Mouse (Mus musculus) neural tube, embryonic 15.5 days (tissue): ENCODE measurements around the gene OR5BS1P. TPM values are rescaled to one million over a fixed set of nuclear protein-coding genes. Genes with fewer than 3 reads are reported as not detected.

Source experiments
- ATAC-seq: fragments of 200-750 bp; cut with Nextera tagmentation; 2 replicates; pipeline ENCODE4 v1.8.0; 2017; ENCODE audit warnings: mild to moderate bottlenecking, moderate TSS enrichment, moderate library complexity; ENCODE audit not compliant: low FRiP score
- H3K27ac ChIP-seq: fragments of 300-500 bp; sonication (generic); replicated peaks from 2 replicates; pipeline ENCODE4 v1.5.1; 2015; ENCODE audit warnings: mild to moderate bottlenecking, inconsistent platforms
- H3K27me3 ChIP-seq: fragments of 300-500 bp; sonication (generic); replicated peaks from 2 replicates; pipeline ENCODE4 v1.6.1; 2015; ENCODE audit warnings: inconsistent platforms
- H3K36me3 ChIP-seq: fragments of 300-500 bp; sonication (generic); 2 replicates; pipeline ENCODE4 v1.6.1; 2015; ENCODE audit warnings: inconsistent platforms
- H3K4me1 ChIP-seq: fragments of 300-500 bp; sonication (generic); 2 replicates; pipeline ENCODE4 v1.6.1; 2015; ENCODE audit warnings: inconsistent platforms
- H3K4me2 ChIP-seq: fragments of 300-500 bp; sonication (generic); 2 replicates; pipeline ENCODE4 v1.6.1; 2015; ENCODE audit warnings: inconsistent platforms, mild to moderate bottlenecking, moderate library complexity
- H3K4me3 ChIP-seq: fragments of 300-500 bp; sonication (generic); replicated peaks from 2 replicates; pipeline ENCODE4 v1.5.1; 2015; ENCODE audit warnings: mild to moderate bottlenecking, inconsistent platforms
- H3K9ac ChIP-seq: fragments of 300-500 bp; sonication (generic); replicated peaks from 2 replicates; pipeline ENCODE4 v1.6.1; 2015; ENCODE audit warnings: mild to moderate bottlenecking, inconsistent platforms
- H3K9me3 ChIP-seq: fragments of 300-500 bp; sonication (generic); replicated peaks from 2 replicates; pipeline ENCODE4 v1.6.1; 2016; ENCODE audit warnings: inconsistent platforms
- WGBS: fragments of 180-500 bp; shearing (Covaris S2); methylation state at CpG from one replicate; pipeline ENCODE4 v1.1.7; 2015; ENCODE audit warnings: mixed read lengths; 5-methylcytosine and 5-hydroxymethylcytosine counted together
- microRNA-seq: library from miRNA; unstranded; fragments of <30 nt; microRNA quantifications from one replicate; pipeline ENCODE4, GENCODE M21; 2017
- polyA plus RNA-seq: library from polyadenylated mRNA; unstranded; fragments of >200 nt; fragmentation: Nextera tagmentation; extraction: Ambion mirVana; gene quantifications from 2 replicates; pipeline ENCODE4 v1.2.1, GENCODE M21; 2015

OR5BS1P gene
- polyA plus RNA-seq, 1 experiment from 2014 or later: not detected

DNA sequence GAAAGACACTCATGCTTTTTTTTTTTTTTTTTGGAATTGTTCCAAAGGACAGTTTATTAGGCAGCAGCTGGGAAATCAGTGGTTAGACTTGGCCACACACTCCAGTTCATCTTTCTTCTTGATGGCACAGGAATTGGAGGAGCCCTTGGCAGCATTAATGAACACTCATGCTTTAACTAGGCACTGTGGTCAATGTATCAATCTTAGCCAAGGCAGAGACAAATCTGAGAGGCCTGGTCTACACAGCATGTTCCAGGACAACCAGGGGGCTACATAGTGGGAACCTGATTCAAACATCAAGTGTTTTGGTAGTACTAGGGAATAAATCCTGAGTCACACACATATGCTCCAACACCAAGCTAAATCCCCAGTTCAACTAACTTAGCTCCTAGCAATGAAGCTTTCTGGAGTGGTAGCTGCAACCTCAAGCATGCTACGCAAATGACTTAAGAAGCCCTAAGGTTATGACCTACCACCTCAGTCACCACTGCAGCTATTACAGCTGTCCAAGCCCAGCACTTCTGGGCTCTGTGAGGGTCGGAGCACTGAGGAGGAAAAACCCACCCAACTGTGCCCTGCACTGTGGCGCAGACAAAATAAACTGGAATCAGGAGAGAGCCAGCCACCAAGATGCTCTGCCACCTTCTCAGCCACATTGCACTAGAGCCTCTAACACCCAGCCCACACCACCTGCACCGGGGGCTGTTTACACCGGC is 57.5 kb downstream of the OR5BS1P start:
- no peak overlapping the region for H3K4me2 ChIP-seq
- H3K9ac ChIP-seq: no peak overlapping the region
- H3K27ac ChIP-seq: no peak overlapping the region
- peaks cover 79% of the 10 kb centered on the region for H3K36me3 ChIP-seq
- no peak overlapping the region for H3K4me3 ChIP-seq
- peaks cover 19% of the 10 kb centered on the region for H3K4me1 ChIP-seq
- no peaks in the 10 kb centered on the region for H3K27me3 ChIP-seq
- ATAC-seq: no peak
- WGBS: 98% methylated on average over 5 of the region's 5 CpGs
- no peaks in the 10 kb centered on the region for H3K9me3 ChIP-seq

DNA sequence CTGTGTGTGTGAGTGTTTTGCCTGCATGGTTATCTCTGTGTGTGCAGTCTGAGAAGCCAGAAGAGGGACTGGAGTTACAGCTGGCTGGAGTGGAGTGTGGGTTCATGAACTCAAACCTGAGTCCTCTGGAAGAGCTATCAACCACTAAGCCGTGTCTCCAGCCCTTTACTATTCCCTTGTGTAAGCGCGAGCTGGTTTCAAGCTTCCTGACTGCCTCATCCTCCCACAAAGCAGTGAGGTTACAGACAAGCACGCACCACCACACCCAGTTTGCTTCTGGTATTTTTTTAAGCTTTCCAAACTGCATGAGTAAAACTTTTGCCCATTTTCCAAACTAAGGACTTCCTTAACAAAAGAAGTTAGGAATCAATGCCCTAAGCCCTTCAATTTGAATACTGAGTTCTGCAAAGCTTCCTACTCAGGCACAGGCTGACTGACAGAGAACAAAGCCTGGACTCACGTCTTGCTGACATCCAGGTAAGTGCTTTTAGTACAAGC is 58.4 kb downstream of the OR5BS1P start:
- Histone ChIP-seq H3K4me1 (peaks cover 28% of the 10 kb centered on the region), H3K9me3 (no peaks in the 10 kb centered on the region), H3K4me3 (no peak overlapping the region), H3K9ac (no peak overlapping the region), H3K27me3 (no peaks in the 10 kb centered on the region), H3K27ac (no peak overlapping the region), H3K36me3 (peaks cover 70% of the 10 kb centered on the region), H3K4me2 (no peak overlapping the region)
- no peak for ATAC-seq
- 91% methylated on average over 5 of the region's 5 CpGs for WGBS

Small RNA genes within 50 kb of the gene (microRNA-seq; reads per million reads assigned to microRNA genes)
- gene Mir1291: not detected

Other genes with a start within 250 kb of the OR5BS1P start
- 0.13 TPM in 1 of 2 replicates, not detected in the other for gene Gm44579, start 248.9 kb upstream of the OR5BS1P start, polyA plus RNA-seq
- 0.35 and 0.46 TPM in 2 replicates for gene Olfr287, start 248.8 kb upstream of the OR5BS1P start, polyA plus RNA-seq
- 0.06 TPM in 1 of 2 replicates, not detected in the other for gene Olfr286, start 235.4 kb upstream of the OR5BS1P start, polyA plus RNA-seq
- gene H1fnt, start 212.6 kb upstream of the OR5BS1P start, polyA plus RNA-seq: not detected in 2 replicates
- 10.3 and 11.6 TPM in 2 replicates for gene Zfp641, start 173.7 kb upstream of the OR5BS1P start, polyA plus RNA-seq
- gene Olfr285, start 152.5 kb upstream of the OR5BS1P start, polyA plus RNA-seq: not detected in 2 replicates
- not detected in 2 replicates for gene Olfr284, start 128.9 kb upstream of the OR5BS1P start, polyA plus RNA-seq
- not detected in 2 replicates for gene Olfr283, start 89.0 kb upstream of the OR5BS1P start, polyA plus RNA-seq
- not detected in 2 replicates for gene Olfr282, start 38.7 kb upstream of the OR5BS1P start, polyA plus RNA-seq
- not detected in 2 replicates for gene Olfr281, start 17.3 kb upstream of the OR5BS1P start, polyA plus RNA-seq
- gene Lalba, start 12.8 kb downstream of the OR5BS1P start, polyA plus RNA-seq: not detected in 2 replicates
- gene Olfr279, start 22.5 kb downstream of the OR5BS1P start, polyA plus RNA-seq: not detected in 2 replicates
- 102 and 104 TPM in 2 replicates for gene Kansl2, start 64.4 kb downstream of the OR5BS1P start, polyA plus RNA-seq
- 58.6 and 62.8 TPM in 2 replicates for gene Ccnt1, start 101.0 kb downstream of the OR5BS1P start, polyA plus RNA-seq
- gene 4930415O20Rik, start 101.1 kb downstream of the OR5BS1P start, polyA plus RNA-seq: not detected in 2 replicates
- 10.4 and 10.8 TPM in 2 replicates for gene Adcy6, start 140.2 kb downstream of the OR5BS1P start, polyA plus RNA-seq
- gene Cacnb3, start 160.9 kb downstream of the OR5BS1P start, polyA plus RNA-seq: 108 and 128 TPM in 2 replicates
- gene Ddx23, start 193.0 kb downstream of the OR5BS1P start, polyA plus RNA-seq: 20.6 and 21.0 TPM in 2 replicates
- gene Rnd1, start 207.6 kb downstream of the OR5BS1P start, polyA plus RNA-seq: 9.4 and 11.3 TPM in 2 replicates
- 6.4 and 7.5 TPM in 2 replicates for gene Ccdc65, start 238.3 kb downstream of the OR5BS1P start, polyA plus RNA-seq